Mouse (Mus musculus) heart, embryonic 15.5 days (tissue): ENCODE measurements at regions not wholly inside any gene's neighbourhood (a gene's known extent, or its start where the extent isn't known, plus 50 kb on each side); places are given as distances from the start of the nearest gene placed in this dataset.

ENCODE experiments used
- ATAC-seq: fragments of 200-750 bp; cut with Nextera tagmentation; replicated peaks from 2 replicates; pipeline ENCODE4 v1.8.0; 2017; ENCODE audit warnings: low read depth, moderate TSS enrichment; ENCODE audit not compliant: insufficient number of reproducible peaks, insufficient read depth, low FRiP score
- H3K27ac ChIP-seq: fragments of 300-500 bp; sonication (generic); 2 replicates; pipeline ENCODE4 v1.5.1; 2015; ENCODE audit warnings: mild to moderate bottlenecking, inconsistent platforms
- H3K27me3 ChIP-seq: fragments of 300-500 bp; sonication (generic); 2 replicates; pipeline ENCODE4 v1.6.1; 2015; ENCODE audit warnings: inconsistent platforms
- H3K36me3 ChIP-seq: fragments of 300-500 bp; sonication (generic); 2 replicates; pipeline ENCODE4 v1.6.1; 2015; ENCODE audit warnings: mild to moderate bottlenecking, inconsistent platforms
- H3K4me1 ChIP-seq: fragments of 300-500 bp; sonication (generic); replicated peaks from 2 replicates; pipeline ENCODE4 v1.6.1; 2015; ENCODE audit warnings: inconsistent platforms
- H3K4me2 ChIP-seq: fragments of 300-500 bp; sonication (generic); 2 replicates; pipeline ENCODE4 v1.6.1; 2015; ENCODE audit warnings: inconsistent platforms, mild to moderate bottlenecking, moderate library complexity
- H3K4me3 ChIP-seq: fragments of 300-500 bp; sonication (generic); 2 replicates; pipeline ENCODE4 v1.5.1; 2015; ENCODE audit warnings: mild to moderate bottlenecking, inconsistent platforms
- H3K9ac ChIP-seq: fragments of 300-500 bp; sonication (generic); 2 replicates; pipeline ENCODE4 v1.6.1; 2015; ENCODE audit warnings: mild to moderate bottlenecking, inconsistent platforms
- H3K9me3 ChIP-seq: fragments of 300-500 bp; sonication (generic); replicated peaks from 2 replicates; pipeline ENCODE4 v1.6.1; 2016; ENCODE audit warnings: inconsistent platforms
- WGBS: fragments of 180-500 bp; shearing (Covaris S2); methylation state at CpG from one replicate; pipeline ENCODE4 v1.1.7; 2015; ENCODE audit warnings: mixed read lengths; 5-methylcytosine and 5-hydroxymethylcytosine counted together

- Histone ChIP-seq H3K9ac (peak overlapping the region; percentile 36), H3K9me3 (no peaks in the 10 kb centered on the region), H3K27me3 (0 out of 2 replicates have a peak, but pooled peaks cover 10% of the 10 kb centered on the region), H3K36me3 (no peaks in the 10 kb centered on the region), H3K4me1 (peaks cover 13% of the 10 kb centered on the region), H3K27ac (no peak overlapping the region), H3K4me2 (peak overlapping the region; percentile 65), H3K4me3 (peak overlapping the region; percentile 34)
- no peak for ATAC-seq
- 3% methylated on average over 23 of the region's 23 CpGs for WGBS
These were observed 136.1 kb upstream of the Gli2 start for GRCm38 (mm10) chr1:119189461-119190066.

- WGBS, result 77% methylated on average over 2 of the region's 2 CpGs
- Histone ChIP-seq H3K4me2 (no peak overlapping the region), H3K9me3 (no peaks in the 10 kb centered on the region), H3K36me3 (no peaks in the 10 kb centered on the region), H3K27ac (no peak overlapping the region), H3K9ac (no peak overlapping the region), H3K27me3 (0 out of 2 replicates have a peak, but pooled peaks cover 10% of the 10 kb centered on the region), H3K4me1 (peaks cover 22% of the 10 kb centered on the region), H3K4me3 (no peak overlapping the region)
- no peak for ATAC-seq
These were observed 133.9 kb upstream of the Gli2 start for GRCm38 (mm10) chr1:119187301-119187700.

- 0 out of 2 replicates have a peak, but pooled peaks cover 10% of the 10 kb centered on the region for H3K27me3 ChIP-seq
- ATAC-seq, result no peak
- H3K9me3 ChIP-seq, result no peaks in the 10 kb centered on the region
- no peak overlapping the region for H3K27ac ChIP-seq
- no peak overlapping the region for H3K9ac ChIP-seq
- peaks cover 22% of the 10 kb centered on the region for H3K4me1 ChIP-seq
- H3K4me2 ChIP-seq, result no peak overlapping the region
- H3K36me3 ChIP-seq, result no peaks in the 10 kb centered on the region
- 75% methylated on average over 4 of the region's 4 CpGs for WGBS
- H3K4me3 ChIP-seq, result no peak overlapping the region
These were observed 133.4 kb upstream of the Gli2 start for GRCm38 (mm10) chr1:119186856-119187255.

GRCm38 (mm10) chr1:119183558-119184270 is 130.3 kb upstream of the Gli2 start:
- no peak overlapping the region for H3K4me3 ChIP-seq
- H3K9me3 ChIP-seq, result no peaks in the 10 kb centered on the region
- ATAC-seq, result peak; percentile 50
- peak overlapping the region; percentile 39; the same call in 1 of the 2 replicates for H3K27ac ChIP-seq
- no peaks in the 10 kb centered on the region for H3K36me3 ChIP-seq
- H3K4me2 ChIP-seq, result peak overlapping the region; percentile 39
- WGBS, result 31% methylated on average over 17 of the region's 17 CpGs
- no peaks in the 10 kb centered on the region for H3K27me3 ChIP-seq
- 0 out of 2 replicates have a peak overlapping the region, but pooled peaks have one; percentile 8 for H3K9ac ChIP-seq
- peaks cover 15% of the 10 kb centered on the region for H3K4me1 ChIP-seq

DNA sequence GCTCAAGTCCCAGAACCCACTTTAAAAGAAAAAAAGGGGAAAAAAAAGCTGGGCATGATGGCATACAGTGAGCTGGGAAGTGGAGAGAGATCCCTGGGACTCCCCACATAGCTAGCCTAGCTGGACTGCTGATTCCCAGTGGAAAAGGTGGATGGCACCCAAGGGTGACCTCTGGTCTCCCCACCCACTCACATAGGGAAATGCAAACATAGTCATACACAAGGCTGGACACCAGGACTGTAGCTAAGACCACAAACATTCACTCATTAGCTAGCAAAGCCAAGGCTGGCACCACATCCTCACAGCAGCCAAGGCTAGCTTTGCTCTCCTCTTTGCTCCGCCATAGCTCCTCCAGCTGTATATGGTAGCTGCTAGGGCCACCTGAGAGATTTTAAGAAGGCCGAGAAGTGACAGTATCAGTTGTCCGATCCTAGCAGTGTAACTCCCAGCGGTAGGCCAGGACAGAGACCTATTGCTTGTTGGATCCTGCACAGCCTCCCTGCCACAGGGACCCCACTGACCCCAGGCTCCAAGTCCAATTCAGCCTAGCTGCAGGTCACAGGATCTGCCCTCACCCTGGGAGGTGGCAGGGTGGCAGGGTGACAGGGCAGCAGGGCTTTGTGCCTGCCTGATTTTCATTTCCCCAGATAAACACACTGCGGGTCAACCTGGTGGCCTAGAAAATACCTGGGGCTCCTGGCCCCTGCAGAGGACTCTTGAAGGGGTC is 119.8 kb upstream of the Gli2 start:
- Histone ChIP-seq H3K4me1 (no peaks in the 10 kb centered on the region), H3K4me3 (no peak overlapping the region), H3K27me3 (no peaks in the 10 kb centered on the region), H3K9me3 (no peaks in the 10 kb centered on the region), H3K36me3 (no peaks in the 10 kb centered on the region), H3K9ac (no peak overlapping the region), H3K27ac (no peak overlapping the region), H3K4me2 (no peak overlapping the region)
- 85% methylated on average over 5 of the region's 5 CpGs for WGBS
- ATAC-seq, result no peak

GRCm38 (mm10) chr1:119167443-119167842 is 114.0 kb upstream of the Gli2 start:
- Histone ChIP-seq H3K9ac (no peak overlapping the region), H3K4me3 (no peak overlapping the region), H3K27ac (no peak overlapping the region), H3K4me1 (no peaks in the 10 kb centered on the region), H3K36me3 (no peaks in the 10 kb centered on the region), H3K9me3 (no peaks in the 10 kb centered on the region), H3K27me3 (no peaks in the 10 kb centered on the region), H3K4me2 (no peak overlapping the region)
- no peak for ATAC-seq
- WGBS, result 66% methylated on average over 5 of the region's 5 CpGs

- Histone ChIP-seq H3K4me2 (no peak overlapping the region), H3K27ac (no peak overlapping the region), H3K9ac (no peak overlapping the region), H3K9me3 (no peaks in the 10 kb centered on the region), H3K4me3 (no peak overlapping the region), H3K36me3 (no peaks in the 10 kb centered on the region), H3K4me1 (no peaks in the 10 kb centered on the region), H3K27me3 (no peaks in the 10 kb centered on the region)
- ATAC-seq, result no peak
- WGBS, result 87% methylated on average over 7 of the region's 7 CpGs
These were observed 112.9 kb upstream of the Gli2 start for GRCm38 (mm10) chr1:119166286-119166685.

DNA sequence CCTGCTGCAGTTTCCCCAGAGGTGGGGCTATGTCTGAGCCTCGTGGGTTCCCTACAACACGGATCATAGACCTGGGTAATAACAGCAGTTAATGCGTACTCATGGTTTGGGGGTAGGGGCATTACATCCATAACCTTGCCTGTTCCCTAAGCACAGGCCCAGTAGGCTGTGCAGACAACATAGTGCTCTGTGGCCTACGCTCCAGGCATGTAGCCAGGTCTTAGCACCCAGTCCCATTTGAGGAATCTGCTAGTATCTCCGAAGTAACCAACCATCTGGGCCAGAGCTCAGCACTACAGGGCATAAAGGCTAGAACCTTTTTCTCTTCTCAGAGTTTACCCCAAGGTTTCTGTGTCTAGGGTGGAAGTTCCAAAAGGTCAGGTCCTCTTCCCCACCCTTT is 111.4 kb upstream of the Gli2 start:
- Histone ChIP-seq H3K9ac (no peak overlapping the region), H3K4me1 (no peaks in the 10 kb centered on the region), H3K4me3 (no peak overlapping the region), H3K4me2 (no peak overlapping the region), H3K36me3 (no peaks in the 10 kb centered on the region), H3K27me3 (no peaks in the 10 kb centered on the region), H3K27ac (no peak overlapping the region), H3K9me3 (no peaks in the 10 kb centered on the region)
- WGBS, result 78% methylated on average over 5 of the region's 5 CpGs
- ATAC-seq, result no peak

GRCm38 (mm10) chr1:119163846-119164245 is 110.4 kb upstream of the Gli2 start:
- Histone ChIP-seq H3K9ac (no peak overlapping the region), H3K27me3 (no peaks in the 10 kb centered on the region), H3K9me3 (no peaks in the 10 kb centered on the region), H3K36me3 (no peaks in the 10 kb centered on the region), H3K27ac (no peak overlapping the region), H3K4me2 (no peak overlapping the region), H3K4me3 (no peak overlapping the region), H3K4me1 (no peaks in the 10 kb centered on the region)
- ATAC-seq, result no peak

- no peak for ATAC-seq
- no peaks in the 10 kb centered on the region for H3K36me3 ChIP-seq
- no peak overlapping the region for H3K9ac ChIP-seq
- H3K9me3 ChIP-seq, result no peaks in the 10 kb centered on the region
- WGBS, result 83% methylated on average over 7 of the region's 7 CpGs
- no peak overlapping the region for H3K27ac ChIP-seq
- H3K4me2 ChIP-seq, result no peak overlapping the region
- H3K4me3 ChIP-seq, result no peak overlapping the region
- H3K4me1 ChIP-seq, result no peaks in the 10 kb centered on the region
- no peaks in the 10 kb centered on the region for H3K27me3 ChIP-seq
These were observed 109.8 kb upstream of the Gli2 start for GRCm38 (mm10) chr1:119163114-119163740.

- no peaks in the 10 kb centered on the region for H3K4me1 ChIP-seq
- H3K9me3 ChIP-seq, result no peaks in the 10 kb centered on the region
- 73% methylated on average over 3 of the region's 3 CpGs for WGBS
- ATAC-seq, result no peak
- H3K36me3 ChIP-seq, result no peaks in the 10 kb centered on the region
- no peaks in the 10 kb centered on the region for H3K27me3 ChIP-seq
- no peak overlapping the region for H3K27ac ChIP-seq
- no peak overlapping the region for H3K4me2 ChIP-seq
- no peak overlapping the region for H3K9ac ChIP-seq
- H3K4me3 ChIP-seq, result no peak overlapping the region
These were observed 108.3 kb upstream of the Gli2 start for GRCm38 (mm10) chr1:119161751-119162150.
